Mouse (Mus musculus) limb, embryonic 13.5 days (tissue): Measurements from ENCODE around the gene Mpo. TPM values are rescaled to one million over a fixed set of nuclear protein-coding genes. Genes with fewer than 3 reads are reported as not detected.

Experiments used
- ATAC-seq: fragments of 200-750 bp; cut with Nextera tagmentation; 2 replicates; pipeline ENCODE4 v1.8.0; 2017; ENCODE audit warnings: low read depth, moderate number of reproducible peaks, moderate TSS enrichment; ENCODE audit not compliant: low FRiP score
- H3K27ac ChIP-seq: fragments of 300-500 bp; sonication (generic); 2 replicates; pipeline ENCODE4 v1.5.1; 2015; ENCODE audit warnings: inconsistent platforms, mild to moderate bottlenecking, moderate library complexity
- H3K27me3 ChIP-seq: fragments of 300-500 bp; sonication (generic); 2 replicates; pipeline ENCODE4 v1.6.1; 2015; ENCODE audit warnings: mild to moderate bottlenecking, inconsistent platforms
- H3K36me3 ChIP-seq: fragments of 300-500 bp; sonication (generic); 2 replicates; pipeline ENCODE4 v1.6.1; 2015; ENCODE audit warnings: inconsistent platforms, mild to moderate bottlenecking, moderate library complexity
- H3K4me1 ChIP-seq: fragments of 300-500 bp; sonication (generic); 2 replicates; pipeline ENCODE4 v1.6.1; 2015; ENCODE audit warnings: inconsistent platforms
- H3K4me2 ChIP-seq: fragments of 300-500 bp; sonication (generic); replicated peaks from 2 replicates; pipeline ENCODE4 v1.6.1; 2015; ENCODE audit warnings: inconsistent platforms, mild to moderate bottlenecking, moderate library complexity
- H3K4me3 ChIP-seq: fragments of 300-500 bp; sonication (generic); 2 replicates; pipeline ENCODE4 v1.5.1; 2015; ENCODE audit warnings: moderate library complexity, mild to moderate bottlenecking, inconsistent platforms
- H3K9ac ChIP-seq: fragments of 300-500 bp; sonication (generic); 2 replicates; pipeline ENCODE4 v1.6.1; 2015; ENCODE audit warnings: mild to moderate bottlenecking, inconsistent platforms
- H3K9me3 ChIP-seq: fragments of 300-500 bp; sonication (generic); 2 replicates; pipeline ENCODE4 v1.6.1; 2016; ENCODE audit warnings: inconsistent platforms
- WGBS: fragments of 180-500 bp; shearing (Covaris S2); methylation state at CpG from one replicate; pipeline ENCODE4 v1.1.7; 2015; 5-methylcytosine and 5-hydroxymethylcytosine counted together
- microRNA counts: library from miRNA; unstranded; fragments of <30 nt; microRNA quantifications from one replicate; lab custom pipeline; 2016
- microRNA-seq: library from miRNA; unstranded; fragments of <30 nt; microRNA quantifications from one replicate; pipeline ENCODE4, GENCODE M21; 2016
- polyA plus RNA-seq: library from polyadenylated mRNA; unstranded; fragments of >200 nt; fragmentation: Nextera tagmentation; extraction: Ambion mirVana; gene quantifications from 2 replicates; pipeline ENCODE4 v1.2.1, GENCODE M21; 2015

Mpo gene
- polyA plus RNA-seq, 1 experiment from 2014 or later: 1.0 TPM

- Histone ChIP-seq H3K9me3 (no peaks in the 10 kb centered on the region), H3K27ac (no peak overlapping the region), H3K36me3 (no peaks in the 10 kb centered on the region), H3K27me3 (peaks cover 17% of the 10 kb centered on the region), H3K4me3 (peak overlapping the region; percentile 38), H3K9ac (0 out of 2 replicates have a peak overlapping the region, but pooled peaks have one; percentile 46), H3K4me1 (peaks cover 5% of the 10 kb centered on the region), H3K4me2 (peak overlapping the region; percentile 65)
- 32% methylated on average over 4 of the region's 4 CpGs for WGBS
- ATAC-seq: 0 out of 2 replicates have a peak, but pooled peaks have one; percentile 32
These were observed 24.0 kb downstream of the Mpo start for GRCm38 (mm10) chr11:87817443-87817773.

- no peaks in the 10 kb centered on the region for H3K36me3 ChIP-seq
- H3K9me3 ChIP-seq: no peaks in the 10 kb centered on the region
- no peak overlapping the region for H3K27ac ChIP-seq
- no peak overlapping the region for H3K4me2 ChIP-seq
- peaks cover 7% of the 10 kb centered on the region for H3K27me3 ChIP-seq
- no peak overlapping the region for H3K4me3 ChIP-seq
- peaks cover 5% of the 10 kb centered on the region for H3K4me1 ChIP-seq
- ATAC-seq: no peak
- H3K9ac ChIP-seq: no peak overlapping the region
- 66% methylated on average over 5 of the region's 5 CpGs for WGBS
These were observed 28.1 kb downstream of the Mpo start for GRCm38 (mm10) chr11:87821502-87821901.

- Histone ChIP-seq H3K27me3 (no peaks in the 10 kb centered on the region), H3K9me3 (no peaks in the 10 kb centered on the region), H3K4me3 (no peak within 1 kb of the TSS), H3K27ac (no peak within 1 kb of the TSS), H3K36me3 (no peaks in the 10 kb centered on the region), H3K9ac (no peak within 1 kb of the TSS), H3K4me1 (no peaks in the 10 kb centered on the region), H3K4me2 (no peak within 1 kb of the TSS)
- no peak for ATAC-seq
- WGBS: 75% methylated on average over 10 of the region's 10 CpGs
These were observed 35.0 kb downstream of the Mpo start, which contains the start of gene Lpo for GRCm38 (mm10) chr11:87828239-87828900. Lpo (minus strand) TSS chr11:87828289.

- Histone ChIP-seq H3K27ac (no peak overlapping the region), H3K4me2 (no peak overlapping the region), H3K4me1 (no peaks in the 10 kb centered on the region), H3K9me3 (no peaks in the 10 kb centered on the region), H3K4me3 (no peak overlapping the region), H3K27me3 (no peaks in the 10 kb centered on the region), H3K36me3 (no peaks in the 10 kb centered on the region), H3K9ac (no peak overlapping the region)
- 74% methylated on average over 8 of the region's 8 CpGs for WGBS
- no peak for ATAC-seq
These were observed 47.3 kb downstream of the Mpo start for GRCm38 (mm10) chr11:87840676-87841075.

- no peaks in the 10 kb centered on the region for H3K4me1 ChIP-seq
- H3K27me3 ChIP-seq: no peaks in the 10 kb centered on the region
- no peaks in the 10 kb centered on the region for H3K9me3 ChIP-seq
- H3K27ac ChIP-seq: no peak overlapping the region
- H3K4me2 ChIP-seq: no peak overlapping the region
- H3K4me3 ChIP-seq: no peak overlapping the region
- H3K36me3 ChIP-seq: no peaks in the 10 kb centered on the region
- ATAC-seq: no peak
- no peak overlapping the region for H3K9ac ChIP-seq
- WGBS: 87% methylated on average over 3 of the region's 3 CpGs
These were observed 48.1 kb downstream of the Mpo start for GRCm38 (mm10) chr11:87841436-87841835.

- Histone ChIP-seq H3K27me3 (no peaks in the 10 kb centered on the region), H3K4me2 (no peak overlapping the region), H3K27ac (no peak overlapping the region), H3K9me3 (no peaks in the 10 kb centered on the region), H3K9ac (no peak overlapping the region), H3K36me3 (no peaks in the 10 kb centered on the region), H3K4me3 (no peak overlapping the region), H3K4me1 (no peaks in the 10 kb centered on the region)
- no peak for ATAC-seq
- WGBS: 83% methylated on average over 12 of the region's 12 CpGs
These were observed 53.7 kb downstream of the Mpo start for GRCm38 (mm10) chr11:87846968-87847600.

GRCm38 (mm10) chr11:87847884-87848283 is 54.5 kb downstream of the Mpo start:
- 74% methylated on average over 6 of the region's 6 CpGs for WGBS
- H3K36me3 ChIP-seq: no peaks in the 10 kb centered on the region
- no peaks in the 10 kb centered on the region for H3K9me3 ChIP-seq
- no peak overlapping the region for H3K9ac ChIP-seq
- no peak overlapping the region for H3K27ac ChIP-seq
- no peaks in the 10 kb centered on the region for H3K4me1 ChIP-seq
- ATAC-seq: no peak
- no peak overlapping the region for H3K4me2 ChIP-seq
- H3K4me3 ChIP-seq: no peak overlapping the region
- H3K27me3 ChIP-seq: no peaks in the 10 kb centered on the region

- 3% methylated on average over 40 of the region's 40 CpGs for WGBS
- Histone ChIP-seq H3K4me2 (peak within 1 kb of the TSS; percentile 76), H3K9me3 (no peaks in the 10 kb centered on the region), H3K27me3 (no peaks in the 10 kb centered on the region), H3K27ac (no peak within 1 kb of the TSS), H3K4me1 (peaks cover 6% of the 10 kb centered on the region), H3K36me3 (peaks cover 19% of the 10 kb centered on the region), H3K4me3 (peak within 1 kb of the TSS; percentile 57), H3K9ac (peak within 1 kb of the TSS; percentile 60)
- peak; percentile 96 for ATAC-seq
These were observed 59.6 kb downstream of the Mpo start, which contains the start of gene Mks1 for GRCm38 (mm10) chr11:87852690-87853596. Mks1 (plus strand) TSS chr11:87853215.

- no peaks in the 10 kb centered on the region for H3K27me3 ChIP-seq
- ATAC-seq: no peak
- no peaks in the 10 kb centered on the region for H3K9me3 ChIP-seq
- H3K4me1 ChIP-seq: peaks cover 6% of the 10 kb centered on the region
- peaks cover 26% of the 10 kb centered on the region for H3K36me3 ChIP-seq
- WGBS: 36% methylated on average over 8 of the region's 8 CpGs
- peak overlapping the region; percentile 76 for H3K4me2 ChIP-seq
- no peak overlapping the region for H3K27ac ChIP-seq
- peak overlapping the region; percentile 57 for H3K4me3 ChIP-seq
- peak overlapping the region; percentile 60 for H3K9ac ChIP-seq
These were observed 60.2 kb downstream of the Mpo start for GRCm38 (mm10) chr11:87853597-87853954.

MicroRNAs within 50 kb of the gene (microRNA counts, 519-probe panel; counts per million panel counts)
- microRNA mmu-miR-142-3p (lab: Ali Mortazavi, UCI) (3,734 counts per million, percentile 70 among the panel's probes with 10 or more counts), microRNA mmu-miR-142-5p (lab: Ali Mortazavi, UCI) (3,773 counts per million, percentile 71 among the panel's probes with 10 or more counts)

Small RNA genes lying within 50 kb of the gene (microRNA-seq; reads per million reads assigned to microRNA genes)
- not detected for gene Mir142
- not detected for gene Mir142b

Other genes starting within 250 kb of the Mpo start
- gene Gm11492, start 226.9 kb upstream of the Mpo start, polyA plus RNA-seq: not detected in 2 replicates
- 21.2 and 23.3 TPM in 2 replicates for gene Sept4, start 224.7 kb upstream of the Mpo start, polyA plus RNA-seq
- gene Mtmr4, start 201.4 kb upstream of the Mpo start, polyA plus RNA-seq: 31.1 and 38.9 TPM in 2 replicates
- gene Hsf5, start 176.4 kb upstream of the Mpo start, polyA plus RNA-seq: 0.29 and 0.42 TPM in 2 replicates
- gene Rnf43, start 130.9 kb upstream of the Mpo start, polyA plus RNA-seq: 3.2 and 4.2 TPM in 2 replicates
- gene Supt4a, start 56.0 kb upstream of the Mpo start, polyA plus RNA-seq: 159 and 167 TPM in 2 replicates
- 2.3 and 2.7 TPM in 2 replicates for gene Tspoap1, start 33.0 kb upstream of the Mpo start, polyA plus RNA-seq
- 0.06 TPM in 2 replicates for gene Lpo, start 34.7 kb downstream of the Mpo start, polyA plus RNA-seq
- gene Mks1, start 59.6 kb downstream of the Mpo start, polyA plus RNA-seq: 19.2 and 21.3 TPM in 2 replicates
- gene Epx, start 82.0 kb downstream of the Mpo start, polyA plus RNA-seq: 0.67 and 0.89 TPM in 2 replicates
- gene Olfr462, start 98.7 kb downstream of the Mpo start, polyA plus RNA-seq: not detected in 2 replicates
- gene Olfr463, start 103.8 kb downstream of the Mpo start, polyA plus RNA-seq: not detected in 2 replicates
- not detected in 2 replicates for gene Olfr464, start 127.4 kb downstream of the Mpo start, polyA plus RNA-seq
- gene Dynll2, start 194.0 kb downstream of the Mpo start, polyA plus RNA-seq: 16.7 and 18.9 TPM in 2 replicates